ENCODE assay signal across 15 mouse cellular contexts in the genomic region with DNA sequence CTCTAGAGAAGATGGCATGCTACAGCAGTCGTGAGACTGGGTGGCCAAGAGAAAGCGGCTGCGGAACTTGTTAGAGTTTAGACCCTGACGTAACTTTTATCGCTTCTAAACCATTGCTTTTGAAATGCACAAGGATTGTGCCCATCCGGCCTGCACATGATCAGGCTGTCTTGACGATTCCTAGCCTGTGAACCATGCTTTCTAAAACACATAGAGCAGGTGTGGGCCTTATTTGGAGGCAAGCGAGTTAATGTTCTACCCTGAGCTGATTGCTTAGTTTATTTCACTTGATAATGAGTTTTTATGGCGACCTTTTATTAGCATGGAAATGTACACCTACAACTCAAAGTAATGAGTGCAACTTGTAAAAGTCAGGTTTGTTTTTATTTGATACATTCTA.
"Had no signal": no experiment of that assay in that cellular context is flagged by ENCODE, and none has a peak within 500 bp of the region (broad histone marks: within the 10 kb centered on the region; RNA-seq: fewer than 3 reads in every experiment).

No protein-coding gene starts in this region.

- H3K4me2 ChIP-seq: kidney, embryonic 15.5 days; limb, embryonic 13.5 days; neural tube, embryonic 12.5 days had no signal

- H3K4me3 ChIP-seq: kidney, embryonic 15.5 days; limb, embryonic 13.5 days; midbrain, embryonic 10.5 days; myocyte; neural tube, embryonic 12.5 days had no signal

- H3K36me3 ChIP-seq: kidney, embryonic 15.5 days; midbrain, embryonic 10.5 days had no signal

- DNase-seq: kidney, postnatal 25 days; left cerebral cortex, postnatal 4 days; lung, adult 18-20 months; lung, postnatal 4 days; midbrain, embryonic 14.5 days; right cerebral cortex, postnatal 14 days; thymus, postnatal 4 days had no signal

- H3K9me3 ChIP-seq: kidney, embryonic 15.5 days; limb, embryonic 13.5 days; midbrain, embryonic 10.5 days; neural tube, embryonic 12.5 days had no signal

- H3K9ac ChIP-seq: kidney, embryonic 15.5 days; limb, embryonic 13.5 days; liver, embryonic 14.5 days; neural tube, embryonic 12.5 days had no signal

- ATAC-seq: lung, postnatal 0 days had no signal

- H3K27me3 ChIP-seq: neural tube, embryonic 12.5 days had no signal

- H3K27ac ChIP-seq: kidney, embryonic 15.5 days; limb, embryonic 13.5 days; liver, embryonic 14.5 days; midbrain, embryonic 10.5 days; neural tube, embryonic 12.5 days; stomach, postnatal 0 days had no signal
